Mouse (Mus musculus) cerebellum, adult 8-10 months (tissue): Measurements from ENCODE around the gene Olfr485.
"Not testable (repeated sequence)": the region's sequence is repeated elsewhere in the genome, so short reads cannot be mapped to it uniquely, and the experiment has no call there.

Experiments
- DNase-seq: peaks from one replicate; pipeline ENCODE4 v3.0.0; 2022

Olfr485 gene

DNA sequence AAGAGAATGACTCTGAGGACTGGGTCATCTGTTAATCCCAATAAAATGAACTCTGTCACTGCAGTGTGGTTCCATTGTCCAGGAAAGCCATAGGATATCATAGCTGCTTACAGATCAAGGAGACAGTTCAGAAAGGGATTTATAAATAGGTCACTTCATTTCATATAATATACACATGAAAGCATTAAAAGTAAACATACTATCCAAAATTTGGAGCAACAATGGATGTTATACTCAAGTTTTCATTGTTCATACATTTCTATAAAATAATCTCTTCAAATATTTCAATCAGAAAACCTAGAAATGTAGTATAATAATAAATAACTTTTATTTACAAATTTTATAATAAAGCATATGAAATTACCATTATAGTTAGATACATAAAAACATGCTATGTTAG, at the start of gene Olfr485:
TSS of gene Olfr485 (minus strand) at position 101 of the 400 bp plus-strand sequence.
- no peak for DNase-seq

DNA sequence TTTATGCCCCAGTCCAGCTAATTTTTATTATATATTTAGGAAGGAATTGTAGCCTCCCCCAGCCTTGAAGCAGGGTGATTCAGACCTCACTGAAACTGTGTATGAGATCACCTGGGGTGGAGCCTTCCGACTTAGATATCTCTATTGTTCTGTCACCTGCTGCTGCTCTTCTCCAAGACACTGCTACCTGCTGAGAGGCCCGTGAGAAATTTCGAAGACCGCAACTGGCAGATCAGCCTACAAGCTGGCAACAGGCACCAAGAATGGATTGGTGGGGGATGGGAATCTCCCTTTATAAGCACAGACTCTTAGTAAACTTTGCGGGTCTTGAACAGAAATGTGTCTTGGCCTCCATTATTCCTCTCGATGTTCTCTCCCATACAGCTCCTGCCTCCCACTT, 37.3 kb upstream of the Olfr485 start:
- no peak for DNase-seq

GRCm38 (mm10) chr7:108196337-108196736, 36.7 kb upstream of the Olfr485 start:
- DNase-seq, result not testable (repeated sequence)

DNA sequence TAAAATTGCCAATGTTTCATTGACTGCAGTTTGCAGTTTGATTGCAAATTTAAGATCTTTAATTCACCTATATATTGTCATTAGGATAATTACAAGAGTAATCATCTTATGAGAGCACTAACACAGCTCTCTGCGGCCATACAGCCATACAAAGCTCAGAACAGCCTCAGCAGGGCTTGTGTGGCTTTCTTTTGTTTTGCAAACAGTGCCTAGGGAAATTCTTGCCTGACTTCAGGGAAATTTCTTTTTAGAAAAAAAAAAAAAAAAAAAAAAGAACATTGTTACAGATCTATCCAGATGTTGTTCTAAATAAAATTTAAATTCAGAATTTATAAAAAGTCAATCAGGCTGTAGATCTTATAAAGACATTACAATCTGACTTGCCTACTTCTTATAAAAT, 33.0 kb upstream of the Olfr485 start:
- not testable (repeated sequence) for DNase-seq

DNA sequence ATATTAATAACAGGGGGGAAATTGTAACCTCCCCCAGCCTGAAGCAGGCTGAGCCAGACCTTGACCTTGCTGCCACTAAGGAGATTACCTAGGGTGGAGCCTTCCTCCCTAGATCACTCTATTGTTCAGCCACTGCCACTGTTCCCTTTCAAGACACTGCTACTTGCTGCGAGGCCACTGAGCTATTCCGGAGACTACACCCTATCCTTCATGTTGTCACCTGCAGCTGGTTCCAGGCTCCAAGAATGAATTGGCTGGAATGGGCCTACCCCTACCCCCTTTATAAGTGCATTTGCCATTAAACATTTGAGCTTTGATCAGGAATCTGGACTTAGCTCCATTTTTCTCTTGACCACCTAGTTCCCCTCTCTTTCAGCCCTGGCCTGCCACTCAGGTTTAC, 31.5 kb upstream of the Olfr485 start:
- DNase-seq, result not testable (repeated sequence)

DNA sequence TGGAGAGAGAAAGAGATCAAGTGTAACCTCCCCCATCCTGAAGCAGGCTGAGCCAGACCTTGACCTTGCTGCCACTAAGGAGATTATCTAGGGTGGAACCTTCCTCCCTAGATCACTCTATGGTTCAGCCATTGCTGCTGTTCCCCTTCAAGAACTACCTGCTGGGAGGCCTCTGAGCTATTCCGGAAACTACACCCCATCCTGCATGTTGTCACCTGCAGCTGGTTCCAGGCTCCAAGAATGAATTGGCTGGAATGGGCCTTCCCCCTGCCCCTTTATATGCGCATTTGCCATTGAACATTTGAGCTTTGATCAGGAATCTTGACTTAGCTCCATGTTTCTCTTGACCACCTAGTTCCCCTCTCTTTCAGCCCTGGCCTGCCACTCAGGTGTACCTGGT, 25.6 kb upstream of the Olfr485 start:
- DNase-seq, result not testable (repeated sequence)

- DNase-seq, result not testable (repeated sequence)
Measured at GRCm38 (mm10) chr7:108184401-108184800, 24.7 kb upstream of the Olfr485 start.

GRCm38 (mm10) chr7:108172642-108173041, 13.0 kb upstream of the Olfr485 start, which contains the start of gene Olfr486:
Gene Olfr486 (minus strand): TSS chr7:108172742.
- not testable (repeated sequence) for DNase-seq

GRCm38 (mm10) chr7:108127349-108127748, 32.3 kb downstream of the Olfr485 start, which contains the start of gene Olfr484:
Gene Olfr484 (minus strand): TSS chr7:108127449.
- DNase-seq, result no peak

DNA sequence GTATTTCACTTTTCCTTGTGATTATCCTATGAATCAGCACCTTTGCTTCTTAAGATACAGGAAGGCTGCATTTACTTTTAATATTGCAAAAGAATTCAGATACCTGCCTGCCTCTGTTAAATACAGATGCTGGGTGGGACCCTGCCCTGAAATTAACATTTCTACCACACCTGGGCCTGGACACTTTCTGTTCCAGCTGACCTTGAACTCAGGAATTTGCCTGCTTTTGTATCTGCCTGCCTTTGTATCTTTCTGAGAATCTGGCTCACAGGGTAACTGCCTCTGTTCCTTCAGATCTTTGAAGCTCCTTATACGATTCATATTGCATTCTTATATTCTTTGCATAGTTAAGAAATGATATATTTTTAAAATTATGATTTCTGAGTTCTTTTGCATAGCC, 38.3 kb downstream of the Olfr485 start:
- DNase-seq, result no peak

DNA sequence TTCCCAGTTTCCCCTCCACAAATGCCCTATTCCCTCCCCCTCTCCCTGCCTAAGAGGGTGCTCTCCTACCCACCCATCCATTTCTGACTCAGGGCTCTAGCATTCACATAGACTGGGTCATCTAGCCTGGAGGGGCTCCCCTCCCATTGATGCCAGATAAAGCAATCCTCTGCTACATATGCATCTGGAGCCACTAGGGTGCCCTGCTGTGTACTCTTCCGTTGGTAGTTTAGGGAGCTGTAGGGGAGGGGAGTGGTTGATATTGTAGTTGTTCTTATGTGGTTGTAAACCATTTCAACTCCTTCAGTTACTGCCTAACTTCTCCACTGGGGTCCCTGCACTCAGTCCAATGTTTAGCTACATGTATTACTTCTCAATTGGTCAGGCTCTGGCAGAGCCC, 39.0 kb downstream of the Olfr485 start:
- no peak for DNase-seq
